Mouse (Mus musculus): ENCODE measurements around the gene Mtif3. TPM values are rescaled to one million over a fixed set of nuclear protein-coding genes. Genes with fewer than 3 reads are reported as not detected.

Mtif3 gene
- polyA plus RNA-seq (2015; fragmentation: Nextera tagmentation; extraction: Ambion mirVana), result 29.9 and 32.3 TPM in 2 replicates

- peaks cover 19% of the 10 kb centered on the region for H3K36me3 ChIP-seq (ENCODE audit: control insufficient read depth, insufficient read depth)
- ATAC-seq, result peak; percentile 91
- H3K9ac ChIP-seq (ENCODE audit: low read depth, low read length), result peak within 1 kb of the TSS; percentile 90
- under 1% methylated on average over 46 of the region's 46 CpGs for WGBS
- no peaks in the 10 kb centered on the region for H3K27me3 ChIP-seq (replicated peaks; ENCODE audit: control insufficient read depth, insufficient read depth, low read length)
- H3K27ac ChIP-seq (ENCODE audit: low read depth, low read length), result peak within 1 kb of the TSS; percentile 60
- H3K4me1 ChIP-seq (replicated peaks; ENCODE audit: control insufficient read depth, insufficient read depth, low read length), result peaks cover 5% of the 10 kb centered on the region; the same call in 1 of the 2 replicates
- H3K4me2 ChIP-seq (replicated peaks; ENCODE audit: low read depth), result peak within 1 kb of the TSS; percentile 75
- no peak for TF ChIP-seq CTCF (IDR thresholded peaks at IDR 0.05; ENCODE audit: low read depth)
- no peaks in the 10 kb centered on the region for H3K9me3 ChIP-seq (ENCODE audit: control insufficient read depth)
- H3K4me3 ChIP-seq (ENCODE audit: low read depth, low read length), result peak within 1 kb of the TSS; percentile 96
Measured at GRCm38 (mm10) chr5:146963118-146963936, at the start of gene Mtif3. Mtif3 (minus strand) TSS chr5:146963800.

GRCm38 (mm10) chr5:147011333-147011732 lies 47.7 kb upstream of the Mtif3 start:
- no peak overlapping the region for H3K4me2 ChIP-seq (replicated peaks; ENCODE audit: low read depth)
- no peak for TF ChIP-seq CTCF (IDR thresholded peaks at IDR 0.05; ENCODE audit: low read depth)
- no peak for ATAC-seq
- no peaks in the 10 kb centered on the region for H3K4me1 ChIP-seq (replicated peaks; ENCODE audit: control insufficient read depth, insufficient read depth, low read length)
- no peaks in the 10 kb centered on the region for H3K27me3 ChIP-seq (replicated peaks; ENCODE audit: control insufficient read depth, insufficient read depth, low read length)
- H3K9ac ChIP-seq (ENCODE audit: low read depth, low read length), result no peak overlapping the region
- H3K9me3 ChIP-seq (ENCODE audit: control insufficient read depth), result no peaks in the 10 kb centered on the region
- no peak overlapping the region for H3K27ac ChIP-seq (ENCODE audit: low read depth, low read length)
- 77% methylated on average over 10 of the region's 10 CpGs for WGBS
- H3K4me3 ChIP-seq (ENCODE audit: low read depth, low read length), result no peak overlapping the region
- peaks cover 4% of the 10 kb centered on the region for H3K36me3 ChIP-seq (ENCODE audit: control insufficient read depth, insufficient read depth)

GRCm38 (mm10) chr5:147003303-147003702 lies 39.7 kb upstream of the Mtif3 start:
- no peak for ATAC-seq
- 60% methylated on average over 1 of the region's 1 CpGs for WGBS
- H3K4me1 ChIP-seq (replicated peaks; ENCODE audit: control insufficient read depth, insufficient read depth, low read length), result no peaks in the 10 kb centered on the region
- H3K4me2 ChIP-seq (replicated peaks; ENCODE audit: low read depth), result no peak overlapping the region
- H3K9me3 ChIP-seq (ENCODE audit: control insufficient read depth), result 0 out of 2 replicates have a peak, but pooled peaks cover 4% of the 10 kb centered on the region
- no peak overlapping the region for H3K4me3 ChIP-seq (ENCODE audit: low read depth, low read length)
- no peaks in the 10 kb centered on the region for H3K36me3 ChIP-seq (ENCODE audit: control insufficient read depth, insufficient read depth)
- H3K9ac ChIP-seq (ENCODE audit: low read depth, low read length), result no peak overlapping the region
- no peaks in the 10 kb centered on the region for H3K27me3 ChIP-seq (replicated peaks; ENCODE audit: control insufficient read depth, insufficient read depth, low read length)
- no peak overlapping the region for H3K27ac ChIP-seq (ENCODE audit: low read depth, low read length)
- TF ChIP-seq CTCF (IDR thresholded peaks at IDR 0.05; ENCODE audit: low read depth), result peak; percentile 21; the same call in 1 of the 2 replicates

- H3K27me3 ChIP-seq (replicated peaks; ENCODE audit: control insufficient read depth, insufficient read depth, low read length), result no peaks in the 10 kb centered on the region
- H3K4me1 ChIP-seq (replicated peaks; ENCODE audit: control insufficient read depth, insufficient read depth, low read length), result no peaks in the 10 kb centered on the region
- no peaks in the 10 kb centered on the region for H3K36me3 ChIP-seq (ENCODE audit: control insufficient read depth, insufficient read depth)
- no peak overlapping the region for H3K27ac ChIP-seq (ENCODE audit: low read depth, low read length)
- peak; percentile 37 for TF ChIP-seq CTCF (IDR thresholded peaks at IDR 0.05; ENCODE audit: low read depth)
- no peak overlapping the region for H3K4me2 ChIP-seq (replicated peaks; ENCODE audit: low read depth)
- 79% methylated on average over 4 of the region's 4 CpGs for WGBS
- 0 out of 2 replicates have a peak, but pooled peaks cover 4% of the 10 kb centered on the region for H3K9me3 ChIP-seq (ENCODE audit: control insufficient read depth)
- H3K4me3 ChIP-seq (ENCODE audit: low read depth, low read length), result no peak overlapping the region
- no peak overlapping the region for H3K9ac ChIP-seq (ENCODE audit: low read depth, low read length)
- ATAC-seq, result no peak
Measured at GRCm38 (mm10) chr5:147001312-147001711, 37.7 kb upstream of the Mtif3 start.

GRCm38 (mm10) chr5:146998802-146999201 lies 35.2 kb upstream of the Mtif3 start:
- TF ChIP-seq CTCF (IDR thresholded peaks at IDR 0.05; ENCODE audit: low read depth), result peak; percentile 27
- WGBS, result 93% methylated on average over 12 of the region's 12 CpGs

GRCm38 (mm10) chr5:146996812-146997211 lies 33.2 kb upstream of the Mtif3 start:
- ATAC-seq, result no peak
- Histone ChIP-seq H3K4me3 (ENCODE audit: low read depth, low read length) (no peak overlapping the region), H3K27ac (ENCODE audit: low read depth, low read length) (no peak overlapping the region), H3K9me3 (ENCODE audit: control insufficient read depth) (no peaks in the 10 kb centered on the region), H3K9ac (ENCODE audit: low read depth, low read length) (no peak overlapping the region), H3K4me1 (replicated peaks; ENCODE audit: control insufficient read depth, insufficient read depth, low read length) (no peaks in the 10 kb centered on the region), H3K27me3 (replicated peaks; ENCODE audit: control insufficient read depth, insufficient read depth, low read length) (no peaks in the 10 kb centered on the region), H3K4me2 (replicated peaks; ENCODE audit: low read depth) (no peak overlapping the region), H3K36me3 (ENCODE audit: control insufficient read depth, insufficient read depth) (no peaks in the 10 kb centered on the region)
- TF ChIP-seq CTCF (IDR thresholded peaks at IDR 0.05; ENCODE audit: low read depth), result 0 out of 2 replicates have a peak, but pooled peaks have one; percentile 22
- WGBS, result 81% methylated on average over 7 of the region's 7 CpGs

More at GRCm38 (mm10) chr5:146998802-146999201, 35.2 kb upstream of the Mtif3 start:
- no peaks in the 10 kb centered on the region for H3K27me3 ChIP-seq (replicated peaks; ENCODE audit: control insufficient read depth, insufficient read depth, low read length)
- no peak overlapping the region for H3K4me2 ChIP-seq (replicated peaks; ENCODE audit: low read depth)
- H3K9ac ChIP-seq (ENCODE audit: low read depth, low read length), result no peak overlapping the region
- no peak overlapping the region for H3K4me3 ChIP-seq (ENCODE audit: low read depth, low read length)
- ATAC-seq, result no peak
- H3K27ac ChIP-seq (ENCODE audit: low read depth, low read length), result no peak overlapping the region
- H3K4me1 ChIP-seq (replicated peaks; ENCODE audit: control insufficient read depth, insufficient read depth, low read length), result no peaks in the 10 kb centered on the region
- no peaks in the 10 kb centered on the region for H3K36me3 ChIP-seq (ENCODE audit: control insufficient read depth, insufficient read depth)
- H3K9me3 ChIP-seq (ENCODE audit: control insufficient read depth), result 0 out of 2 replicates have a peak, but pooled peaks cover 4% of the 10 kb centered on the region

Data from intestine, postnatal 0 days (tissue).